Mouse (Mus musculus) heart, postnatal 0 days (tissue): ENCODE data around the gene Snx32.

Experiments used
- CTCF ChIP-seq: IDR thresholded peaks from 2 replicates; pipeline ENCODE4 v1.5.1; 2016; ENCODE audit warnings: antibody characterized with exemption, control low read depth, low read depth
- EP300 ChIP-seq: IDR thresholded peaks from 2 replicates; pipeline ENCODE4 v1.6.1; 2016; ENCODE audit warnings: antibody characterized with exemption, low read depth

GRCm38 (mm10) chr19:5553802-5554201 lies 43.5 kb upstream of the Snx32 start:
- TF ChIP-seq CTCF (no peak), EP300 (no peak)
